Mouse (Mus musculus) layer of hippocampus, postnatal 25 days (tissue): ENCODE data around the gene Rplp0. TPM values are rescaled to one million over a fixed set of nuclear protein-coding genes. Genes with fewer than 3 reads are reported as not detected.

Source experiments
- DNase-seq, 2 experiments: peaks; one replicate each; pipeline ENCODE4 v3.0.0; 2022; ENCODE audit warnings: mixed read lengths in 2 of 2, low spot score in 1 of 2; ENCODE audit errors: extremely low spot score in 1 of 2
- total RNA-seq, 2 experiments: library from RNA; stranded (reverse); gene quantifications; 2 replicates each; pipeline ENCODE4 v1.2.3; 2021

Gene Rplp0
- total RNA-seq, 2 experiments from 2014 or later, result 251 to 264 TPM

- no peak for DNase-seq
These were observed 10.6 kb upstream of the Rplp0 start for GRCm38 (mm10) chr5:115548501-115549285.

GRCm38 (mm10) chr5:115550482-115551005, 8.7 kb upstream of the Rplp0 start:
- no peak for DNase-seq

- DNase-seq, result no peak
These were observed 7.9 kb upstream of the Rplp0 start for GRCm38 (mm10) chr5:115551386-115551785.

GRCm38 (mm10) chr5:115551799-115552198, 7.5 kb upstream of the Rplp0 start:
- no peak for DNase-seq

GRCm38 (mm10) chr5:115553801-115554420, 5.4 kb upstream of the Rplp0 start:
- no peak for DNase-seq

- no peak for DNase-seq
These were observed 4.6 kb upstream of the Rplp0 start for GRCm38 (mm10) chr5:115554536-115555291.

- DNase-seq, result peak; percentile 47 to 76
These were observed 3.0 kb upstream of the Rplp0 start for GRCm38 (mm10) chr5:115556217-115556616.

- no peak for DNase-seq
These were observed 979 bp upstream of the Rplp0 start for GRCm38 (mm10) chr5:115558182-115558794.

GRCm38 (mm10) chr5:115560336-115560905, 1.2 kb downstream of the Rplp0 start:
- DNase-seq, result no peak

GRCm38 (mm10) chr5:115563771-115564585, 4.7 kb downstream of the Rplp0 start:
- no peak for DNase-seq

- DNase-seq, result peak; percentile 66 to 67
These were observed 5.6 kb downstream of the Rplp0 start, which contains the start of gene Gcn1l1 for GRCm38 (mm10) chr5:115564737-115565393. Gene Gcn1l1, plus strand, starts transcription at chr5:115565254.

GRCm38 (mm10) chr5:115565403-115565802, 6.1 kb downstream of the Rplp0 start:
- no peak for DNase-seq

- DNase-seq, result no peak
These were observed 9.4 kb downstream of the Rplp0 start for GRCm38 (mm10) chr5:115568681-115569080.

- no peak for DNase-seq
These were observed 10.0 kb downstream of the Rplp0 start for GRCm38 (mm10) chr5:115569308-115569707.

- DNase-seq, result no peak
These were observed 10.5 kb downstream of the Rplp0 start for GRCm38 (mm10) chr5:115569721-115570120.

GRCm38 (mm10) chr5:115571086-115571485, 11.8 kb downstream of the Rplp0 start:
- DNase-seq, result peak in 1 of 2 experiments; percentile 40

- no peak for DNase-seq
These were observed 13.6 kb downstream of the Rplp0 start for GRCm38 (mm10) chr5:115572679-115573535.

- peak in 1 of 2 experiments; percentile 45 for DNase-seq
These were observed 15.7 kb downstream of the Rplp0 start for GRCm38 (mm10) chr5:115574992-115575391.
